Mouse (Mus musculus): ENCODE measurements at regions not wholly inside any gene's neighbourhood (a gene's known extent, or its start where the extent isn't known, plus 50 kb on each side); places are given as distances from the start of the nearest gene placed in this dataset.

- TF ChIP-seq ZC3H11A (IDR thresholded peaks at IDR 0.05; ENCODE audit: borderline replicate concordance, low read depth, low read length), result no peak
- TF ChIP-seq MAFK (IDR thresholded peaks at IDR 0.05; ENCODE audit: insufficient read depth, low read depth, low read length), result no peak
These were observed 157.7 kb downstream of the Ktn1 start for GRCm38 (mm10) chr14:47805771-47806535.

Measured in ES-E14 (cell line).